Mouse (Mus musculus) 3134 (cell line): ENCODE results near the gene Sfi1.
"Not testable (repeated sequence)": the region's sequence is repeated elsewhere in the genome, so short reads cannot be mapped to it uniquely, and the experiment has no call there.

Experiments used
- DNase-seq: peaks from one replicate; pipeline ENCODE4 v3.0.0-alpha.2; 2011; ENCODE audit warnings: low spot score; ENCODE audit not compliant: insufficient read length; ENCODE audit errors: extremely low read depth

Sfi1 gene

GRCm38 (mm10) chr11:3173425-3174318 lies 19.6 kb downstream of the Sfi1 start:
- DNase-seq, result not testable (repeated sequence)

- DNase-seq, result not testable (repeated sequence)
Measured at GRCm38 (mm10) chr11:3172526-3172925, 20.7 kb downstream of the Sfi1 start.

- DNase-seq, result not testable (repeated sequence)
Measured at GRCm38 (mm10) chr11:3171931-3172330, 21.3 kb downstream of the Sfi1 start.

GRCm38 (mm10) chr11:3169042-3169441 lies 24.2 kb downstream of the Sfi1 start:
- DNase-seq, result not testable (repeated sequence)

DNA sequence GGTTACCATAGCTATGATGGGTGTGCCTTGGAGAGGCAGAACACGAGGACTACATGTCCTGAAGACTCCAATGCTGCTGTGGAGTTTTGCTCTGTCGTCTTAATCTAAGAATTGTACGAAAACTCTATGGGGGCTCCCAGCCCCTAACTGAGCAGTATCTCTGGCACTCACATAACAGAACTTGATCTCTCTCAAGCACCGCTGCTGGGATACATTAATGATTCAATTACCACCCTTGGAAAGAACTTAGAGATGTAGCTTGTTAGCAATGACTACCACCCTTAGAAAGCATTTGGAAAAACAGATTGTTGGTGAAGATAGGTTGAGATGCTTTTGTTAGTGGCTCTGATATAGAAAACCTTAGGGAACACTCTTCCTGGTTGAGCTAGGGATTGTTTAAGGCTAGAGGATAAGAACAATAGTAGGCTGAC lies 25.7 kb downstream of the Sfi1 start:
- DNase-seq, result not testable (repeated sequence)

DNA sequence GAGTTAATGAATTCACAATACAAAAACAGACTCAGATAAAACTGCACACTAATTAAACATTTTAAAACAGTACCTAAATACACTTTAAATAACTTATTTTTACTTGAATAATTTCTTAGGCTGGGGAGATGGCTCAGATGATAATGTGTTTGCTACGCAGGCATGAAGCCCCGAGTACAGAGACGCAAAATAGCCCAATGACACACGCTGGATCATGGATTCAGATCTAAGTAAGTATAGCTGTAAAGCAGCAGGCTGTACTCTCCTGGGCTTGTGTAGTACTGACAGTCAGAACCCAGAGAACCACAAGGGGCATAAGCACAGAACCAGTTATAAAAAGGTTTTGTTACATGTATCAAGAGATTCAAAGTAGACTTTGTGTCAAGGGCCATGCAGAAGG lies 26.1 kb downstream of the Sfi1 start:
- DNase-seq, result not testable (repeated sequence)

GRCm38 (mm10) chr11:3166321-3166720 lies 26.9 kb downstream of the Sfi1 start:
- DNase-seq, result not testable (repeated sequence)

DNA sequence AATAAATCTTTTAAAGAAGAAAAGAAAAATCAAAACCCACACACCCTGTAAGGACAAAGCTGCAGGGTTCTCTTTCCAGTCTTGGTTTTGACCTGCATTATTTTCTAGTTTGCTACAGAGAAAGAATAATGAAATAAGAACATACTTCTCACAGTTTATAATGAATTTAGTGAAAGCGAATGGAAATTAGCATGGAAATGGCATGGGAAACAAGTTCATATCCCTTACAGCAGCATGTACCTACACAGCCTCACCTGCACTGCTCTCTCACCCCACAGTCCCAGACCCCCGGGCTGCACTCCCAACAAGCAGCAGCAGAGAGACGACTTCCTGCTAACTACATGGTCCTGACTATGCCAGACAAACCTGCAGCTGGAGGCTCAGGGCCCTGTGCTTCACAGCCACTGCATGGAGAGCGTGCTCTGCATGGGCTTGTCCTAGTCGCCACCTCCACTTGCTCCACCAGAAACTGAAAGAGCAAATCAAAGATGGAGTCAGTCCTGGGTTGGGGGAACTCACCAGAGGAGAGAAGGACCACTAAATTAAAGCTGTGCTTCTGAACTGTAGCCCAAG lies 28.0 kb downstream of the Sfi1 start:
- DNase-seq, result peak; percentile 68

DNA sequence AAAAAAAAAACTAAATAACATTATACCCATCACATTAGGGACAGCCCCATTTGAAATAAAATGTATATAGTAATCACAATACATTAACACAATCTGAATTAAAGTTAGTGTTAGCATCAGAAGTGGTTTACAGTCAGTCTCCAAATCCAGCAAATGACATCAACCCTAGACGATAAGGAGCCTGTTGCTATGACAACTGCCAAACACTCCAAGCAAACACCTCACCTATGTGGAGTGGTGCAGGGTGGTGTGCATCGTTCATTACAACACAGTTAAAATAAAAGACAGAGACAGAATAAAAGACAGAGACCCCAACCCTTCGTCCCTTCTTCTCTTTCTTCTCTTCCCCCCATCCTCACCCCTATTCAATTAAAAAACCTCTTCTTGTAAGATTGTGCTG lies 29.6 kb downstream of the Sfi1 start:
- not testable (repeated sequence) for DNase-seq

- DNase-seq, result not testable (repeated sequence)
Measured at GRCm38 (mm10) chr11:3163122-3163521, 30.1 kb downstream of the Sfi1 start.

DNA sequence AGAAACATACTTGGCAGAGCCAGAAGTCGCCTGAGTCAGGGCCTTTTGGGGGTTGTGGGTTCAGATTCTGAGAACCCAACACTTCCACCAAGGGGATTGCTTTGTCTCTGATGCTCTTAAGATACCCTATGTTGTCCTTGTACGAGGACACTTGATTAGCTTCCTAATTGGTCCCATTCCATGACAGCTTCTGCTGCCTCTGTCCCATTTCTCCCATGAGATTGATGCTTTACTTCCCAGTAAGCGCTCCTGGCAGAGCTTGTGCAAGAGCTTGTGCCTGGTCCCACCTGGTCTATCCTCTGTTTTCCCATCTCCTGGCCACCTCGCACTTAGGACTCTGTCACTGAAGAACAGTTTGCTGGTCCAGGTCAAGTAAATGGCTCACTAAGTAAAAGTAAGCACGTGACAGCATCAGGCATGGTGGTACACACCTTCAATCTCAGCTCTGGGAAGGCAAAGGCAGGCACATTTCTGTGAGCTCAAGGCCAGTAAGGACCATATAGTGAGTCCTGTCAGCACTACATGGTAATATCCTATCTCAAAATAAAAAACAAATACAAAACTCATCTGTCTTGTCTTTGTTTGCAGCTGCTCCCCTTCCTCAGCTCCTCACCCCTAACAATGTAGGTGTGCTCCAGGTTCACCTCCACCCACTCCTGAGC lies 30.9 kb downstream of the Sfi1 start:
- DNase-seq, result not testable (repeated sequence)

DNA sequence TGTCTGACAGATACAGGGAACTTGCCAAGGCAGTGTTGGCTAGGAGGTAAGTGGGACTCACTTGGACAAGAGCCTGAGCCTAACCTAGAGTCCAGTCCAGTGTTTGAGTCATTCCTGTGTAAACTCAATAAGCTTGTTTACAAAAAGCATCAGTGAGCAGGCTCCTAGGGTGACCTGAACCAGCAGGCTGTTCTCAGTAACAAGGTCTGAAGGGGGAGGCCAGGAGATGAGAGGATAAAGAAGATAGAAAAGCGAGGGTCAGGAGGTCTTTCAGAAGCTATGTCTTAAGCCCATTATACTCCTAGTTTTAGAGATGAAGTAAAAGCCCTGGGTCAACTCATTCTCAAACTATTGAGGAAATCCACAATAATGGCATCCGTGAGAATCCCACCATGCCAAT lies 31.9 kb downstream of the Sfi1 start:
- peak; percentile 33 for DNase-seq

DNA sequence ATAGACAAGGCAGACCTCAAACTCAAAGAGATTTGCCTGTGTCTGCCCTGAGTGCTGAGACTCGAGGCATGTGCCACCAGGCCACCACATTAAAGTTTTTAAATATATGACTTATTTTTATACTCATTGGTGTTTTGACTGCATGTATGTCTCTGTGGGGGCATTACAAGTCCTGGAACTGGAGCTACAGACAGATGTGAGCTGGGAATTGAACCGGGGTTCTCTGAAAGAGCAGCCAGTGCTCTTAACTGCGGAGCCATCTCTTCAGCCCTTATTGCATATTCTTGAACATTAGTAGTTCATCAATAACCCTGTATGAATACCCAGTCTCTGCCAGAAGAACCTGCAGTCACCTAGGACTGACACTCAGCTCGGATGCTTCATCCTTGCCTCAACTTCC lies 34.5 kb downstream of the Sfi1 start:
- DNase-seq, result not testable (repeated sequence)

- peak; percentile 62 for DNase-seq
Measured at GRCm38 (mm10) chr11:3157996-3158395, 35.3 kb downstream of the Sfi1 start.

DNA sequence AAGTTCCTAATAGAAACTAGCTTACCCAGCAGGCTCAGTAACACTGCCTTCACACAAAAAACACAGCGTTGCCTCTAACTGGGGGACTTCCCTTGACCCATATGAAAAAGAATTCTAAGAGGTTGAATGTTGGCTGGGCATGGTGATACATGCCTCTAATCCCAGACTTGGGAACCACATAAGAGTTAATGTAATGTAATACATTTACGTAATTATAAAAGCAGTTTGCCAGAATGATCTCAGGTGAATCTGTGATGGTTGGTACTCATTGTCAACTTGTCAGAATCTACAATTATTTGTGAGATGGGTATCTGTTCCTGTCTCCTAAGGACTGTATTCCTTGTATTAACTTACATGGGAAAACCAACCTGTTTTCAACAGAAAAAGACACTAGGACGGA lies 36.3 kb downstream of the Sfi1 start:
- not testable (repeated sequence) for DNase-seq

GRCm38 (mm10) chr11:3153666-3154397 lies 39.4 kb downstream of the Sfi1 start:
- DNase-seq, result peak; percentile 65

GRCm38 (mm10) chr11:3151358-3151757 lies 41.9 kb downstream of the Sfi1 start:
- DNase-seq, result peak; percentile 36

DNA sequence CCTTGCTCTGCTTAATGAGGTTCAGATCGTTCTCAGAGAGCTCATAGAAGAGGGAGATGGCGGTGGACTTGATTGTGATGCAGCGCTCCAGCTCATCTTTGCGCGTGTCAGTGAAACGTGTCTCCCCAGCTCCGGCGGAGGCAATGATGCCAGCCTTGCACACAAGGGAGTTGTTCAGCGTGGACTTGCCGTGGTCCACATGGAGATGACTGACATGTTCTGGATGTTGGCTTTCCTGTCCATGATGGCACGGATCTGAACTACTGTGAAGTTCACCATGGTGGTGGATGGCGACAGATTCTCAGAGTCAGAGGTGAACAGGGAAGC lies 42.6 kb downstream of the Sfi1 start:
- not testable (repeated sequence) for DNase-seq

- not testable (repeated sequence) for DNase-seq
Measured at GRCm38 (mm10) chr11:3150003-3150676, 43.1 kb downstream of the Sfi1 start.

DNA sequence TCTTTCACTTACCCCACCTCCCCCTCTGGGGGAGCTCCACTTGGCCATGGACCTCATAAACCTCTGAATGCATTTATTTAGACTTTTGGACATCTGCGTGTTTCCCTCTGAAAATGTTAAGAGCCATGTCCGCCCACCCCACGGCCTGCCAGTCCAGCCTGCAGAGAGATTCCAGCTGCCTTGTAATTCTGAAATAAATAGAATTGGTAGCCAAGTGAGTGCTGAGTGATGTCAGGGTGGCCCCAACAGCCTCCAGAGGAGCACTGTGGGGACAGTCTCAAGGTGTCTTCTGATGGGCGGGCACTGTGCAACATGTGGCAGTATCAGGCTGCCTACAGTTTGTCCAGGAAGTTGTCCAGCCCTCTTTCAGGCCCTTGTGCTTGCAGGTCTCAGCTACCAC lies 43.8 kb downstream of the Sfi1 start:
- not testable (repeated sequence) for DNase-seq
